Mouse (Mus musculus): ENCODE measurements around the gene Rnf141.

The Rnf141 gene

DNA sequence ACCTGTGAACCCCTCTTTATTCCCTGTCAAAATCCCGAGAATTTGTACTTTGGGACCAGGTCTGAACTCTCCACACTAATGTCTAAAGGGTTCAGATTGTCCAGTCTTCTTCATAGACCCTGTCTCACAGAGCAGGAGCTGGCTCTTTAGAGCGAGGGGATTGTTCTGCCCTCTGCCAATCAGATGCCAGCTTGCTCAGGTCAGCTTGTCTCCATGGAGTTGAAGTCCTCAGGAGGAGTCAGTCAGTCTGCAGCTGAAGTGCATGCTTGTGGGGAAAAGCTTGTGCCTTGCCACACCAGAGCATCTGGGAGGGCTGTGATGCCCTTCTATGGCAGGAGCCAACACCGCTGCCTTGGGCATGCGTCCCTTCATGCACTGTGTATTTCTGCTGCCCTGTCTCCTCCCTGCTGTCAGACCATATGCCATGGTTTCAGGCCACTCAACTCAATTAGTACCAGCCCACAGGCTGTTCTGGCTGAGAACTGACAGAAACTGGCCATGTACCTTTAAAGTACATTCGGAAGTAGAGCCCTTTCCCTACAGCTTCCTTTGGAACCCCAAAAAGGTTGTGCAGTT lies 81.6 kb downstream of the Rnf141 start:
- Histone ChIP-seq H3K9me3 (ENCODE audit: low read length) (no peaks in the 10 kb centered on the region), H3K4me3 (replicated peaks; ENCODE audit: low read length) (no peak overlapping the region), H3K27me3 (ENCODE audit: insufficient read depth, low read length) (peaks cover 17% of the 10 kb centered on the region), H3K36me3 (ENCODE audit: insufficient read depth, low read length) (no peaks in the 10 kb centered on the region), H3K4me1 (replicated peaks; ENCODE audit: low read depth, low read length) (peaks cover 10% of the 10 kb centered on the region)
- TF ChIP-seq POU5F1 (IDR thresholded peaks at IDR 0.05; ENCODE audit: borderline replicate concordance, low read length) = no peak
- TF ChIP-seq CTCF (conservative IDR thresholded peaks at IDR 0.05; ENCODE audit: low read length) = no peak
- no peak for TF ChIP-seq NANOG (IDR thresholded peaks at IDR 0.05; ENCODE audit: borderline replicate concordance, low read length)

DNA sequence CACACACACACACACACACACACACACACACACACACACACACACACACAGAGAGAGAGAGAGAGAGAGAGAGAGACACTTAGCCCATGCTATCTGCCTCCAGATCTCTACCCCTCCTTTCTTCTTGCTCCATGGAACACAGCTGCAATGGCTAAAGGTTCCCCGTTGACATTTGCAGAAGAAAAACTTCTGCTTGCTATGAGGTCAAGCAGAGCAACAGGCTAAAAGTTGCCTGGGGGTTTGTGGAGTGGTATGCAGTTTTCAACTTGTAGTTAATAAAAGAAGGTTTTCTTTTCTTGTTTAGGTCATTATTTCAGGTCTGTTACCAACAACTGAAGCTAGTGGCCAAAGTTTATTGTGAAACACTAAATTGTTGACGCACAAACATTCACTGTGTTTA lies 87.8 kb downstream of the Rnf141 start:
- Histone ChIP-seq H3K4me3 (replicated peaks; ENCODE audit: low read length) (no peak overlapping the region), H3K9me3 (ENCODE audit: low read length) (no peaks in the 10 kb centered on the region), H3K4me1 (replicated peaks; ENCODE audit: low read depth, low read length) (peaks cover 20% of the 10 kb centered on the region), H3K36me3 (ENCODE audit: insufficient read depth, low read length) (no peaks in the 10 kb centered on the region), H3K27me3 (ENCODE audit: insufficient read depth, low read length) (peaks cover 5% of the 10 kb centered on the region; the same call in 1 of the 2 replicates)
- TF ChIP-seq POU5F1 (IDR thresholded peaks at IDR 0.05; ENCODE audit: borderline replicate concordance, low read length) = no peak
- TF ChIP-seq NANOG (IDR thresholded peaks at IDR 0.05; ENCODE audit: borderline replicate concordance, low read length) = no peak
- TF ChIP-seq CTCF (conservative IDR thresholded peaks at IDR 0.05; ENCODE audit: low read length) = no peak

DNA sequence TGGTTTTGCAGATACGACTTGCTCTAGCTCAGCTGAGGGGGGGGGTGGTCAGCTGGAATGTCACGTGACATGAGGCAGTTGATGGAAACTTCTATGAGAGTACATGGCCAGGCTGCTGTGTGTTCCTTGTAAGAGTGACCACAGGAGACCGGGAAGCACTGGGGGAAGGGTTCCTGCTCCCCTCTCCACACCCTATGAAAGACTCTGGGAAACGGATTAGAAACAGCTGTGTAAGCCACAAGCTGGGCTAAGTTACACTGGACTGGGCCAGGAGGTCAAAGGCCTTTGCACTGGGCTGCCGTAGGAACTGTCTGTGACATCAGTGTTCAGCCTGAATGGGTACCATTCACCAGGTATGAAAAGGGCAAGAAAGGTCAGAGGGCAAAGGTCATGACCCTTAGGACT lies 90.3 kb downstream of the Rnf141 start:
- Histone ChIP-seq H3K27me3 (ENCODE audit: insufficient read depth, low read length) (peaks cover 4% of the 10 kb centered on the region; the same call in 1 of the 2 replicates), H3K4me1 (replicated peaks; ENCODE audit: low read depth, low read length) (peaks cover 27% of the 10 kb centered on the region), H3K9me3 (ENCODE audit: low read length) (no peaks in the 10 kb centered on the region), H3K4me3 (replicated peaks; ENCODE audit: low read length) (no peak overlapping the region), H3K36me3 (ENCODE audit: insufficient read depth, low read length) (no peaks in the 10 kb centered on the region)
- no peak for TF ChIP-seq POU5F1 (IDR thresholded peaks at IDR 0.05; ENCODE audit: borderline replicate concordance, low read length)
- TF ChIP-seq CTCF (conservative IDR thresholded peaks at IDR 0.05; ENCODE audit: low read length) = no peak
- no peak for TF ChIP-seq NANOG (IDR thresholded peaks at IDR 0.05; ENCODE audit: borderline replicate concordance, low read length)

DNA sequence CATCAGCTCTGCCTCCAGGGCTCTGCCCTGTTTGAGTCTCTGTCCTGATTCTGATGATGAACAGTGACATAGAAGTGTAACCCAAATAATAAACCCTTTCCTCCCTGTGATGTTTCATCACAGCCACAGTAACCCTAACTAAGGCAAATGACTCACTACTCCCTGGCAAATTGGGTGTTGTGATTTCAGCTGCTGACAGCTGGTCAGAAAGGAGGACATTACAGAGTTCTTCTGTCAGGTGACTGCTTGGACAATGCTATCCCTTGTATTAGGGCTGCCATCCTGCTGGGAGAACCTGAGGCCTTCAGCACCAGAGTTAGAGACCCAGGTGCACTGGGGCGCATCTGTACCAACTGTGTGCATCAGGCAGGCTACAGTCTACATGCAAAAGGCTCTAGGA lies 90.9 kb downstream of the Rnf141 start:
- H3K9me3 ChIP-seq (ENCODE audit: low read length) = no peaks in the 10 kb centered on the region
- H3K36me3 ChIP-seq (ENCODE audit: insufficient read depth, low read length) = no peaks in the 10 kb centered on the region
- TF ChIP-seq CTCF (conservative IDR thresholded peaks at IDR 0.05; ENCODE audit: low read length) = no peak
- no peak for TF ChIP-seq POU5F1 (IDR thresholded peaks at IDR 0.05; ENCODE audit: borderline replicate concordance, low read length)
- no peak for TF ChIP-seq NANOG (IDR thresholded peaks at IDR 0.05; ENCODE audit: borderline replicate concordance, low read length)
- H3K27me3 ChIP-seq (ENCODE audit: insufficient read depth, low read length) = peaks cover 4% of the 10 kb centered on the region; the same call in 1 of the 2 replicates
- H3K4me3 ChIP-seq (replicated peaks; ENCODE audit: low read length) = no peak overlapping the region
- peaks cover 31% of the 10 kb centered on the region for H3K4me1 ChIP-seq (replicated peaks; ENCODE audit: low read depth, low read length)

DNA sequence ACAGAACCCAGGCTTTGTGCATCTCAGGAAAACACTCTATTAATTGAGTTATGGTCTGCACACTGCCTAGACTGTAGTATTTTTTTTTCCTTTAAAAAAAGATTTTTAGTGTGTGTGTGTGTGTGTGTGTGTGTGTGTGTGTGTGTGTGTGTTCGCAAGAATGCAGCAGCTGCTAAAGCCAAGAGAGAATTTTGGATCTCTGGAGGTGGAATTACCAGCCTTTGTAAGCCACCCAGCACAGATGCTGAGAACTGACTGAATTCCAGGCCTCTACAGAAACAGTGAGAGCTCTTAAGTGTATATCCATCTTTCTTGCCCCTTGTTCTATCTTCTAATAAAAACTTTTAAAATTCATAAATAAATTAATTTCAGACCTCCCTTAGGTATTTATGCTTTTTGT lies 92.6 kb downstream of the Rnf141 start:
- Histone ChIP-seq H3K4me3 (replicated peaks; ENCODE audit: low read length) (no peak overlapping the region), H3K27me3 (ENCODE audit: insufficient read depth, low read length) (no peaks in the 10 kb centered on the region), H3K4me1 (replicated peaks; ENCODE audit: low read depth, low read length) (peaks cover 48% of the 10 kb centered on the region), H3K9me3 (ENCODE audit: low read length) (no peaks in the 10 kb centered on the region), H3K36me3 (ENCODE audit: insufficient read depth, low read length) (no peaks in the 10 kb centered on the region)
- no peak for TF ChIP-seq CTCF (conservative IDR thresholded peaks at IDR 0.05; ENCODE audit: low read length)
- TF ChIP-seq POU5F1 (IDR thresholded peaks at IDR 0.05; ENCODE audit: borderline replicate concordance, low read length) = no peak
- TF ChIP-seq NANOG (IDR thresholded peaks at IDR 0.05; ENCODE audit: borderline replicate concordance, low read length) = no peak

DNA sequence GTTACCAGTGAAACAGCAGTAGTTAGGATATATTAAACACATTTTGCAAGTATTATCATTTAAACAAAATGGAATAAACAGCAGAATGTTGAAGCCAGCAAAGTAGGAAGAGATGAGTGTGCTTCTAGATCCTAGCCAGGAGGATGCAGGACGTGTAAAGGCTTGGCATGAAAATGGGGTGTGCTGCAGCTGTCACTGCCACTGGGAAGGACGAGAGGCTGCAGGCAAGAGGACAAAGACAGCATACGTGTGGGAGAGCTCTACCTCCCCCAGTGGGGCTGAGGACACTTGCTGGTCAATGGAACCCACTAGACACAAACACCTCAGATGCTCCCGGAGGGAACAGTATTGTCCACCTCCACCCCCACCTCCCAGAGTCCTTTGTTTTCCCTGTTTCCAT lies 93.4 kb downstream of the Rnf141 start:
- Histone ChIP-seq H3K27me3 (ENCODE audit: insufficient read depth, low read length) (no peaks in the 10 kb centered on the region), H3K9me3 (ENCODE audit: low read length) (no peaks in the 10 kb centered on the region), H3K4me1 (replicated peaks; ENCODE audit: low read depth, low read length) (peaks cover 56% of the 10 kb centered on the region), H3K4me3 (replicated peaks; ENCODE audit: low read length) (no peak overlapping the region), H3K36me3 (ENCODE audit: insufficient read depth, low read length) (no peaks in the 10 kb centered on the region)
- TF ChIP-seq CTCF (conservative IDR thresholded peaks at IDR 0.05; ENCODE audit: low read length) = no peak
- TF ChIP-seq POU5F1 (IDR thresholded peaks at IDR 0.05; ENCODE audit: borderline replicate concordance, low read length) = no peak
- TF ChIP-seq NANOG (IDR thresholded peaks at IDR 0.05; ENCODE audit: borderline replicate concordance, low read length) = no peak
